Mouse (Mus musculus) central nervous system, embryonic 18 days (tissue): Measurements from ENCODE around the gene Cldn19. TPM values are rescaled to one million over a fixed set of nuclear protein-coding genes. Genes with fewer than 3 reads are reported as not detected.

Experiments
- polyA plus RNA-seq: library from polyadenylated mRNA; depleted of rRNA; stranded (reverse); fragments of >200 nt; gene quantifications from 2 replicates; pipeline ENCODE4 v1.2.3, GENCODE M21; 2012; rRNA removed

Cldn19 gene
- 0.56 and 1.1 TPM in 2 replicates for polyA plus RNA-seq

DNA sequence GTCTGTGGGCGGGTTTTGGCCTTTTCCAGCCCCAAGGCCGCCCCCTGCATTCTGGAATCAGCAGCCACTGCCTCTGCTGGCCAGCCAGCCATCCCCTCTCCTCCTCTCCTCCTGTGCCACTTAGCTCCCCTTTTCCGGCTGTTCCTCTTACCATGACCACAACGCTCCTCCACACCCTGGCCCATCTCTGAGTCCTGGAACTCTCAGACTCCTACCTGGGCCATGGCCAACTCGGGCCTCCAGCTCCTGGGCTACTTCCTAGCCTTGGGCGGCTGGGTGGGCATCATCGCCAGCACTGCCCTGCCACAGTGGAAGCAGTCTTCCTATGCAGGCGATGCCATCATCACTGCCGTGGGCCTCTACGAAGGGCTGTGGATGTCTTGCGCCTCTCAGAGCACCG lies at the start of gene Cldn19:
Gene Cldn19 (plus strand): TSS at position 64 of the 400 bp plus-strand sequence.

DNA sequence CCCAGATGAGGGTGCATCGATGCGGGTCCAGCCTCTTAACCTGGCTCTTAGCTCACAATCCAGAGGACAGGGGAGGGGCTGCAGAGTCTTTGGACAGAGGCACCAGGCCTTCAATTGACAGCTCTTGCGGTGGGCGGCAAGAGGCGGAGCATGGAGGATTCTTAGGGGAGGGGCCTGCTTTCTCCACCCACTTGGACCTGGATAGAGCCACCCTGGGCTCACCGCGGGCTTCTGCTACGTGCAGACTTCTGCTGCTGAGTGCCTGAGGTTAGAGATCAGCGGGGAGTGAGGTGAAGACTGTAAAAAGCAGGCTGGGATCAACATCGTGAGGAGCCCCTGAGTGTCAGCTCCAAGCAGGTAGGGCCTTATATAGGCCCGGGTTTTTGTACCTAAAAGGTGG lies 37.0 kb upstream of the Cldn19 start, which contains the start of gene Tmem269:
Gene Tmem269 (minus strand): TSS at position 49 of the 400 bp plus-strand sequence.

DNA sequence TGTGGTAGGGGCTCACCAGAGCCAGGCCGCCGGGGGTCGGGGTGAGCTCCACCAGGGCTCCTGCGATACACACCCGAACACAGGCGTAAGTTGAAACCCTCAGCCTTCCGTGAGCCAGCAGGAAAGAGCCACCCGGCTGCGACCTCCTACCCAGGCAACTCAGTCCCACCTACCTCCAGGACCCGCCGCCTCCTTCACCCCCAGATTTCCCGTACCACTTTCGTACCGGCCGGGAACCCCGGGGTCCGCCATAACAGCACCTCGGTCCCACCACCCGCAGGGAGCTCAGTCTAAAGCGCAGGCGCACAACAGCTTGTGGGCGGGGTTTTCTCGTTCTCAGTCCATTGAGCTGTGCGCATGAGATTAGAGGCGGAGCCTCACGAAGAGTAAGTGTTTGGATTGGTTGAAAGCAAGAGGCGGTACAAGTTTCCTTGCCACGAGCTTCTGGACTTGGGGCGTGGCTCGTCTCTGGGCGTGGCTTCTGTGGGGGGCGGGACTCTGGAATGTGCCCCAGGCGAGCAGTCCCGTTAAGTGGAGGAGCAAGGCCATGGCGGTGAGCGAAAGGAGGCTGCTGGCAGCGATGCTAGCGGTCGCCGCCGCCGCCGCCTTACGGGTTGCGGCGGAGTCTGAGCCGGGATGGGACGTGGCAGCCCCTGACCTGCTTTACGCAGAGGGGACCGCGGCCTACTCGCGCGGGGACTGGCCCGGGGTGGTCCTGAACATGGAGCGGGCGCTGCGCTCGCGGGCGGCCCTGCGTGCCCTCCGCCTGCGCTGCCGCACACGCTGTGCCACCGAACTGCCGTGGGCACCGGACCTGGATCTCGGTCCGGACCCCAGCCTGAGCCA lies 22.6 kb upstream of the Cldn19 start, which contains the start of the genes AU022252 and P3h1:
Gene AU022252 (minus strand): TSS at position 303 of the 846 bp plus-strand sequence.
Gene P3h1 (plus strand): TSS at position 506 of the 846 bp plus-strand sequence.

DNA sequence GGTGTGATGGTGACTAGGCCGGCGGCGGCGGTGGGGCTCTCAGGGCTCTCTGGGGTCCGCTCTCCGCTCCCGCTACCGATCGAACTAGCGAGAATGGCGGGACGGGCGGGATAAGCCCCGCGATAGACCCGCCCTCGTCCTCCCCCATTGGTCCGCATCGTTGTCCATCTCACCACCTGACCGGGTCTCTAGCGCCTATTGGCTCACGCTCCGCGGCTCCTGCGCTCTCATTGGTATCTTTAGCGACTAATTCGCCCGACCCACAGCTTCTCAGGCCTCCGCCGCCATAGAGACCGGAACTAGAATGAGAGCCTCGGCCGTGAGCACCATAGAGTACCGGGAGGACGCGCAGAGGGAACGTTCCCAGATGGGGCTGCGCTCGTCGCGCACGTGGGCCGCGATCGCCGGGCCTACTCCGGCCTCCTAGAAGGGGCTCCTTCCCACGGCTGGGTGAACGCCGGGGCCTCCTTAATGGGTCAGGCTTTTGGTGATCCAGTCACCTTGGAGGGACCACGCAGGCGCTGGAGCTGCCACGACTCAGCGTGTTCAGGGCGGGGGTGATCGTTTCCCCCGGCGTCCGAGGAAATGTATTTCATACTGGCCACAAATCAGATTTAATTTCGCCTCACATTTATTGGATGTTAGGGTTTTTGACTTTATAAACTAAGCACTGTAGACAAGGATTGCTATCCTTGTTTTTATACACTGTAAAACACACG lies 39.4 kb downstream of the Cldn19 start, which contains the start of gene Ybx1:
Gene Ybx1 (minus strand): TSS at position 190 of the 719 bp plus-strand sequence.

Other genes with a start within 250 kb of the Cldn19 start
- gene Slc2a1, start 146.7 kb upstream of the Cldn19 start, polyA plus RNA-seq = 64.7 and 77.2 TPM in 2 replicates
- gene Zfp691, start 81.2 kb upstream of the Cldn19 start, polyA plus RNA-seq = 4.2 and 5.2 TPM in 2 replicates
- 0.45 and 0.51 TPM in 2 replicates for gene Ermap, start 65.4 kb upstream of the Cldn19 start, polyA plus RNA-seq
- 152 and 154 TPM in 2 replicates for gene Svbp, start 60.1 kb upstream of the Cldn19 start, polyA plus RNA-seq
- 0.56 and 0.60 TPM in 2 replicates for gene Tmem269, start 37.2 kb upstream of the Cldn19 start, polyA plus RNA-seq
- gene AU022252, start 22.7 kb upstream of the Cldn19 start, polyA plus RNA-seq = 15.4 and 16.3 TPM in 2 replicates
- gene P3h1, start 22.5 kb upstream of the Cldn19 start, polyA plus RNA-seq = 20.6 and 24.2 TPM in 2 replicates
- 777 and 833 TPM in 2 replicates for gene Ybx1, start 39.2 kb downstream of the Cldn19 start, polyA plus RNA-seq
- 53.0 and 55.8 TPM in 2 replicates for gene Ppih, start 65.1 kb downstream of the Cldn19 start, polyA plus RNA-seq
- 13.4 and 13.5 TPM in 2 replicates for gene Ccdc30, start 160.1 kb downstream of the Cldn19 start, polyA plus RNA-seq
- 10.5 and 10.8 TPM in 2 replicates for gene Ppcs, start 167.0 kb downstream of the Cldn19 start, polyA plus RNA-seq
- 0.25 and 0.44 TPM in 2 replicates for gene Zmynd12, start 167.4 kb downstream of the Cldn19 start, polyA plus RNA-seq
- gene Rimkla, start 237.2 kb downstream of the Cldn19 start, polyA plus RNA-seq = 21.0 and 21.6 TPM in 2 replicates